Mouse (Mus musculus) midbrain, embryonic 10.5 days (tissue): ENCODE measurements around the gene Scamp3. TPM values are rescaled to one million over a fixed set of nuclear protein-coding genes. Genes with fewer than 3 reads are reported as not detected.
A peak's percentile ranks its signal among the peaks of the same experiment; 100 is the strongest.

Source experiments
- DNase-seq: peaks from one replicate; pipeline ENCODE4 v3.0.0-alpha.2; 2017; ENCODE audit warnings: low spot score
- H3K27ac ChIP-seq: fragments of 300-500 bp; sonication (generic); replicated peaks from 2 replicates; pipeline ENCODE4 v1.5.1; 2016; ENCODE audit warnings: mild to moderate bottlenecking
- H3K27me3 ChIP-seq: fragments of 300-500 bp; sonication (generic); 2 replicates; pipeline ENCODE4 v1.6.1; 2016; ENCODE audit warnings: low read depth, mild to moderate bottlenecking; ENCODE audit not compliant: poor library complexity, severe bottlenecking
- H3K36me3 ChIP-seq: fragments of 300-500 bp; sonication (generic); 2 replicates; pipeline ENCODE4 v1.6.1; 2016; ENCODE audit warnings: mild to moderate bottlenecking, moderate library complexity
- H3K4me1 ChIP-seq: fragments of 300-500 bp; sonication (generic); 2 replicates; pipeline ENCODE4 v1.6.1; 2016
- H3K4me3 ChIP-seq: fragments of 300-500 bp; sonication (generic); 2 replicates; pipeline ENCODE4 v1.5.1; 2016; ENCODE audit warnings: mild to moderate bottlenecking, moderate library complexity
- H3K9me3 ChIP-seq: fragments of 300-500 bp; sonication (generic); replicated peaks from 2 replicates; pipeline ENCODE4 v1.6.1; 2016; ENCODE audit warnings: mild to moderate bottlenecking
- WGBS: fragments of 180-500 bp; shearing (Covaris S2); methylation state at CpG from one replicate; pipeline ENCODE4 v1.1.7; 2016; 5-methylcytosine and 5-hydroxymethylcytosine counted together
- polyA plus RNA-seq: library from polyadenylated mRNA; unstranded; fragments of >200 nt; fragmentation: Nextera tagmentation; extraction: Ambion mirVana; gene quantifications from 2 replicates; pipeline ENCODE4 v1.2.1, GENCODE M21; 2016

Scamp3 gene
- polyA plus RNA-seq, 1 experiment from 2014 or later: 99.2 TPM

- WGBS: 95% methylated on average over 19 of the region's 19 CpGs
- H3K36me3 ChIP-seq: peaks cover 58% of the 10 kb centered on the region
- DNase-seq: no peak
These were observed 10.3 kb upstream of the Scamp3 start for GRCm38 (mm10) chr3:89166945-89167344.

GRCm38 (mm10) chr3:89174844-89175243 is 2.4 kb upstream of the Scamp3 start:
- Histone ChIP-seq H3K4me1 (peaks cover 19% of the 10 kb centered on the region), H3K36me3 (peaks cover 81% of the 10 kb centered on the region)
- 95% methylated on average over 11 of the region's 11 CpGs for WGBS

More at GRCm38 (mm10) chr3:89166945-89167344, 10.3 kb upstream of the Scamp3 start:
- no peak overlapping the region for H3K27ac ChIP-seq
- H3K9me3 ChIP-seq: no peaks in the 10 kb centered on the region
- H3K27me3 ChIP-seq: no peaks in the 10 kb centered on the region
- H3K4me3 ChIP-seq: no peak overlapping the region
- peaks cover 28% of the 10 kb centered on the region for H3K4me1 ChIP-seq

GRCm38 (mm10) chr3:89175544-89175943 is 1.7 kb upstream of the Scamp3 start:
- Histone ChIP-seq H3K36me3 (peaks cover 81% of the 10 kb centered on the region), H3K4me3 (no peak overlapping the region), H3K9me3 (no peaks in the 10 kb centered on the region), H3K4me1 (peaks cover 19% of the 10 kb centered on the region), H3K27me3 (no peaks in the 10 kb centered on the region), H3K27ac (no peak overlapping the region)
- no peak for DNase-seq
- WGBS: 94% methylated on average over 10 of the region's 10 CpGs

More at GRCm38 (mm10) chr3:89174844-89175243, 2.4 kb upstream of the Scamp3 start:
- H3K27me3 ChIP-seq: no peaks in the 10 kb centered on the region
- no peak for DNase-seq
- H3K4me3 ChIP-seq: no peak overlapping the region
- no peaks in the 10 kb centered on the region for H3K9me3 ChIP-seq
- no peak overlapping the region for H3K27ac ChIP-seq

GRCm38 (mm10) chr3:89176421-89176820 is 852 bp upstream of the Scamp3 start:
- no peak for DNase-seq
- Histone ChIP-seq H3K27ac (no peak overlapping the region), H3K4me3 (peak overlapping the region; percentile 72; the same call in 1 of the 2 replicates), H3K36me3 (peaks cover 81% of the 10 kb centered on the region), H3K9me3 (no peaks in the 10 kb centered on the region), H3K27me3 (no peaks in the 10 kb centered on the region), H3K4me1 (peaks cover 19% of the 10 kb centered on the region)
- 89% methylated on average over 7 of the region's 7 CpGs for WGBS

GRCm38 (mm10) chr3:89178107-89178385 is 773 bp downstream of the Scamp3 start:
- peak overlapping the region; percentile 86 for H3K27ac ChIP-seq
- peaks cover 79% of the 10 kb centered on the region for H3K36me3 ChIP-seq
- H3K9me3 ChIP-seq: no peaks in the 10 kb centered on the region
- WGBS: 15% methylated on average over 6 of the region's 6 CpGs
- DNase-seq: no peak
- peaks cover 29% of the 10 kb centered on the region for H3K4me1 ChIP-seq
- peak overlapping the region; percentile 72 for H3K4me3 ChIP-seq
- H3K27me3 ChIP-seq: no peaks in the 10 kb centered on the region

GRCm38 (mm10) chr3:89179056-89179455 is 1.8 kb downstream of the Scamp3 start:
- Histone ChIP-seq H3K4me1 (peaks cover 39% of the 10 kb centered on the region), H3K27ac (no peak overlapping the region), H3K27me3 (no peaks in the 10 kb centered on the region), H3K36me3 (peaks cover 69% of the 10 kb centered on the region), H3K9me3 (no peaks in the 10 kb centered on the region), H3K4me3 (peak overlapping the region; percentile 72; the same call in 1 of the 2 replicates)
- WGBS: 95% methylated on average over 11 of the region's 11 CpGs
- DNase-seq: no peak

GRCm38 (mm10) chr3:89181749-89182500 is 4.7 kb downstream of the Scamp3 start:
- peaks cover 47% of the 10 kb centered on the region for H3K36me3 ChIP-seq
- H3K4me3 ChIP-seq: peak overlapping the region; percentile 72; the same call in 1 of the 2 replicates
- no peak for DNase-seq
- peaks cover 5% of the 10 kb centered on the region for H3K27me3 ChIP-seq
- 95% methylated on average over 27 of the region's 27 CpGs for WGBS
- H3K9me3 ChIP-seq: no peaks in the 10 kb centered on the region
- no peak overlapping the region for H3K27ac ChIP-seq
- H3K4me1 ChIP-seq: peaks cover 61% of the 10 kb centered on the region

- H3K9me3 ChIP-seq: no peaks in the 10 kb centered on the region
- no peak for DNase-seq
- H3K4me1 ChIP-seq: peaks cover 67% of the 10 kb centered on the region
- peaks cover 53% of the 10 kb centered on the region for H3K36me3 ChIP-seq
- WGBS: 53% methylated on average over 7 of the region's 7 CpGs
- peaks cover 11% of the 10 kb centered on the region for H3K27me3 ChIP-seq
- peak overlapping the region; percentile 95 for H3K27ac ChIP-seq
- H3K4me3 ChIP-seq: peak overlapping the region; percentile 72
These were observed 5.3 kb downstream of the Scamp3 start for GRCm38 (mm10) chr3:89182531-89183057.

- peaks cover 68% of the 10 kb centered on the region for H3K4me1 ChIP-seq
- H3K36me3 ChIP-seq: peaks cover 59% of the 10 kb centered on the region
- H3K4me3 ChIP-seq: peak within 1 kb of the TSS; percentile 72
- peak; percentile 88 for DNase-seq
- no peaks in the 10 kb centered on the region for H3K9me3 ChIP-seq
- H3K27ac ChIP-seq: peak within 1 kb of the TSS; percentile 95
- WGBS: 6% methylated on average over 39 of the region's 39 CpGs
- H3K27me3 ChIP-seq: peaks cover 17% of the 10 kb centered on the region
These were observed 6.0 kb downstream of the Scamp3 start, which contains the start of gene Fam189b for GRCm38 (mm10) chr3:89183058-89183958. Gene Fam189b, plus strand, starts transcription at chr3:89183143.

GRCm38 (mm10) chr3:89183959-89184315 is 6.7 kb downstream of the Scamp3 start:
- Histone ChIP-seq H3K4me1 (peaks cover 64% of the 10 kb centered on the region), H3K4me3 (peak overlapping the region; percentile 72), H3K9me3 (no peaks in the 10 kb centered on the region), H3K27me3 (peaks cover 24% of the 10 kb centered on the region), H3K27ac (peak overlapping the region; percentile 95), H3K36me3 (peaks cover 61% of the 10 kb centered on the region)
- DNase-seq: no peak
- WGBS: 82% methylated on average over 6 of the region's 6 CpGs

- peak overlapping the region; percentile 69 for H3K27ac ChIP-seq
- peaks cover 24% of the 10 kb centered on the region for H3K27me3 ChIP-seq
- no peaks in the 10 kb centered on the region for H3K9me3 ChIP-seq
- peaks cover 29% of the 10 kb centered on the region for H3K36me3 ChIP-seq
- peaks cover 60% of the 10 kb centered on the region for H3K4me1 ChIP-seq
- no peak for DNase-seq
- 30% methylated on average over 23 of the region's 23 CpGs for WGBS
- peak overlapping the region; percentile 33 for H3K4me3 ChIP-seq
These were observed 9.9 kb downstream of the Scamp3 start for GRCm38 (mm10) chr3:89187197-89187596.

- no peaks in the 10 kb centered on the region for H3K9me3 ChIP-seq
- H3K27ac ChIP-seq: 0 out of 2 replicates have a peak overlapping the region, but pooled peaks have one; percentile 7
- WGBS: 62% methylated on average over 18 of the region's 18 CpGs
- peaks cover 53% of the 10 kb centered on the region for H3K4me1 ChIP-seq
- H3K36me3 ChIP-seq: peaks cover 24% of the 10 kb centered on the region
- peaks cover 24% of the 10 kb centered on the region for H3K27me3 ChIP-seq
- no peak overlapping the region for H3K4me3 ChIP-seq
- no peak for DNase-seq
These were observed 10.6 kb downstream of the Scamp3 start for GRCm38 (mm10) chr3:89187690-89188477.
